Mouse (Mus musculus): ENCODE data around the gene Dact3. TPM values are rescaled to one million over a fixed set of nuclear protein-coding genes. Genes with fewer than 3 reads are reported as not detected.

Gene Dact3
- polyA plus RNA-seq, 1 experiment from 2014 or later: 5.1 TPM

GRCm38 (mm10) chr7:16841078-16841477, 34.0 kb upstream of the Dact3 start:
- no peak overlapping the region for H3K9ac ChIP-seq (ENCODE audit: low read depth, low read length)
- H3K27ac ChIP-seq (ENCODE audit: low read depth, low read length): no peak overlapping the region
- no peak overlapping the region for H3K4me3 ChIP-seq (ENCODE audit: low read length)
- 78% methylated on average over 4 of the region's 4 CpGs for WGBS
- H3K9me3 ChIP-seq (ENCODE audit: control insufficient read depth, low read length): no peaks in the 10 kb centered on the region
- peaks cover 12% of the 10 kb centered on the region for H3K4me1 ChIP-seq (ENCODE audit: control insufficient read depth, insufficient read depth, low read length)
- no peak for ATAC-seq (ENCODE audit: low FRiP score, low TSS enrichment)
- peaks cover 43% of the 10 kb centered on the region for H3K36me3 ChIP-seq (ENCODE audit: control insufficient read depth, insufficient read depth, low read length)
- no peak overlapping the region for H3K4me2 ChIP-seq (replicated peaks; ENCODE audit: low read depth, low read length)
- H3K27me3 ChIP-seq (ENCODE audit: control insufficient read depth, insufficient read depth, low read length): no peaks in the 10 kb centered on the region

GRCm38 (mm10) chr7:16841561-16842560, 33.3 kb upstream of the Dact3 start:
- H3K4me2 ChIP-seq (replicated peaks; ENCODE audit: low read depth, low read length): peak overlapping the region; percentile 84
- peak overlapping the region; percentile 40; the same call in 1 of the 2 replicates for H3K9ac ChIP-seq (ENCODE audit: low read depth, low read length)
- peaks cover 12% of the 10 kb centered on the region for H3K4me1 ChIP-seq (ENCODE audit: control insufficient read depth, insufficient read depth, low read length)
- peak; percentile 4; the same call in 1 of the 2 replicates for ATAC-seq (ENCODE audit: low FRiP score, low TSS enrichment)
- peak overlapping the region; percentile 73; the same call in 1 of the 2 replicates for H3K27ac ChIP-seq (ENCODE audit: low read depth, low read length)
- no peaks in the 10 kb centered on the region for H3K27me3 ChIP-seq (ENCODE audit: control insufficient read depth, insufficient read depth, low read length)
- H3K4me3 ChIP-seq (ENCODE audit: low read length): peak overlapping the region; percentile 59
- H3K36me3 ChIP-seq (ENCODE audit: control insufficient read depth, insufficient read depth, low read length): peaks cover 42% of the 10 kb centered on the region
- 41% methylated on average over 11 of the region's 11 CpGs for WGBS
- H3K9me3 ChIP-seq (ENCODE audit: control insufficient read depth, low read length): no peaks in the 10 kb centered on the region

DNA sequence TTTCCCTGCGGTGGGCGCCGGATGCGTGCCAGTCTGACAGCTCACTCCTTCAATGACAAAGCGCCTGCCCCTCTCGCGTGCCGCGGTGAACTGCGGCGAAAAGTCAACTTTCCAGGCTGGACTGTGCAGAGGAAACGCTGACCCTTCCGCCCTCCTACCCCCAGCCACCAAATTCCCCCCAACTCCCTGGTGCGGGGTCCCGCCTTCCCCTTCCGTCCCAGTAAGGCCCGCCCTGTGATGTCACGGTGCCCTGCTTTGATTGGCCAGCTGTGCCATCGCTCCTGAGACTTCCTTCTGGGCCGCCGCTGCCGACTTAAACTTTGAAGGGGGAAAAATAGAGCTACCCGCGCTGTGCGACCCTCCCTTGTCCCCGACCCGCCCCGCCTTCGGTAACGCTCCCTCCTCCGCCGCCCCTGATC, 32.5 kb upstream of the Dact3 start, which contains the start of gene Prkd2:
Gene Prkd2 (plus strand): TSS at position 258 of the 419 bp plus-strand sequence.
- peak within 1 kb of the TSS; percentile 73 for H3K9ac ChIP-seq (ENCODE audit: low read depth, low read length)
- ATAC-seq (ENCODE audit: low FRiP score, low TSS enrichment): peak; percentile 89
- WGBS: under 1% methylated on average over 32 of the region's 32 CpGs
- peaks cover 12% of the 10 kb centered on the region for H3K4me1 ChIP-seq (ENCODE audit: control insufficient read depth, insufficient read depth, low read length)
- peak within 1 kb of the TSS; percentile 84 for H3K4me2 ChIP-seq (replicated peaks; ENCODE audit: low read depth, low read length)
- H3K36me3 ChIP-seq (ENCODE audit: control insufficient read depth, insufficient read depth, low read length): peaks cover 38% of the 10 kb centered on the region
- no peaks in the 10 kb centered on the region for H3K27me3 ChIP-seq (ENCODE audit: control insufficient read depth, insufficient read depth, low read length)
- no peaks in the 10 kb centered on the region for H3K9me3 ChIP-seq (ENCODE audit: control insufficient read depth, low read length)
- peak within 1 kb of the TSS; percentile 73 for H3K27ac ChIP-seq (ENCODE audit: low read depth, low read length)
- peak within 1 kb of the TSS; percentile 59 for H3K4me3 ChIP-seq (ENCODE audit: low read length)

- peak overlapping the region; percentile 59 for H3K4me3 ChIP-seq (ENCODE audit: low read length)
- H3K4me2 ChIP-seq (replicated peaks; ENCODE audit: low read depth, low read length): peak overlapping the region; percentile 84
- peak overlapping the region; percentile 73; the same call in 1 of the 2 replicates for H3K27ac ChIP-seq (ENCODE audit: low read depth, low read length)
- no peaks in the 10 kb centered on the region for H3K27me3 ChIP-seq (ENCODE audit: control insufficient read depth, insufficient read depth, low read length)
- peaks cover 12% of the 10 kb centered on the region for H3K4me1 ChIP-seq (ENCODE audit: control insufficient read depth, insufficient read depth, low read length)
- H3K36me3 ChIP-seq (ENCODE audit: control insufficient read depth, insufficient read depth, low read length): peaks cover 29% of the 10 kb centered on the region
- H3K9ac ChIP-seq (ENCODE audit: low read depth, low read length): peak overlapping the region; percentile 73
- H3K9me3 ChIP-seq (ENCODE audit: control insufficient read depth, low read length): no peaks in the 10 kb centered on the region
- WGBS: 1% methylated on average over 33 of the region's 33 CpGs
- ATAC-seq (ENCODE audit: low FRiP score, low TSS enrichment): 0 out of 2 replicates have a peak, but pooled peaks have one; percentile 3
Measured at GRCm38 (mm10) chr7:16843441-16844171, 31.5 kb upstream of the Dact3 start.

GRCm38 (mm10) chr7:16844696-16845071, 30.4 kb upstream of the Dact3 start:
- Histone ChIP-seq H3K9ac (ENCODE audit: low read depth, low read length) (peak overlapping the region; percentile 34; the same call in 1 of the 2 replicates), H3K27ac (ENCODE audit: low read depth, low read length) (peak overlapping the region; percentile 80; the same call in 1 of the 2 replicates), H3K4me1 (ENCODE audit: control insufficient read depth, insufficient read depth, low read length) (peaks cover 12% of the 10 kb centered on the region), H3K4me3 (ENCODE audit: low read length) (peak overlapping the region; percentile 59), H3K36me3 (ENCODE audit: control insufficient read depth, insufficient read depth, low read length) (peaks cover 26% of the 10 kb centered on the region), H3K9me3 (ENCODE audit: control insufficient read depth, low read length) (no peaks in the 10 kb centered on the region), H3K27me3 (ENCODE audit: control insufficient read depth, insufficient read depth, low read length) (no peaks in the 10 kb centered on the region), H3K4me2 (replicated peaks; ENCODE audit: low read depth, low read length) (peak overlapping the region; percentile 84)
- WGBS: 40% methylated on average over 3 of the region's 3 CpGs
- no peak for ATAC-seq (ENCODE audit: low FRiP score, low TSS enrichment)

DNA sequence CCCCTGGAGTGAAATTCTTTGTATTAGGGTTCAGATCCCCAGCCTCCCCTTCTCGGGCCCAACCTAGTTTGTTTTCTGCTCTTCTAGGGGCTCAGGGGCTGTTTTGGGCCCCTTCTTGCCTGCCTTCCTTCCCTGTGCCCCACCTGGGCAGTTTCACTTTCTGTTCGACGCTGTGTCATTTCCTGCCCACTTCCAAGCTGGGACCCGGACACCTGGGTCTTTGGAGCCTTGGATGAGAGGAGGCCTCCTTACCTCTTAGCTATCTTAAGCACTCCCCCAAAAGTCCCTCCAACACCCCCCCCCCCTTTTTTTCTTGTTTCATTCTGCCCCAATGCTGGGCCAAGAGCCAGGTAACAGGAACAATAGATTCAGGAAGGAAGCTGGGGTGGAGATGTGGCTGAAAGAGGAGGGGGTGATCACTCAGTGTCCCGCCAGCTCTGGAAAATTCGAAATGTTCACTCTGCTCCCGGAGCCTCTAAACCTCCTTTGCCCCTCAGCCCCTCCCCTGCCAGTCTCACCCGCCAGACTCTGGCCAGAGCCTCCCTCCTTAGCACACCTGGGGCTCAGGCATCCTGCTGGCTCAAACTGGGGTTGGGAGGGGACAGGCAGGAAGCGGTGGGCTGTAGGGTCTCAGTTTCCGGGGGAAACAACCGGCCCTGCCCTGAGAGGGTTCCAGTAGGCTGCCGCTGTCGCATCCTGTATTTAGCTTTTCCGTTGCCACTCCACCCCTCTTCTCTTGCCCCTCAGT, 29.9 kb upstream of the Dact3 start:
- H3K4me3 ChIP-seq (ENCODE audit: low read length): peak overlapping the region; percentile 59
- H3K36me3 ChIP-seq (ENCODE audit: control insufficient read depth, insufficient read depth, low read length): peaks cover 26% of the 10 kb centered on the region
- ATAC-seq (ENCODE audit: low FRiP score, low TSS enrichment): peak; percentile 25; the same call in 1 of the 2 replicates
- no peaks in the 10 kb centered on the region for H3K9me3 ChIP-seq (ENCODE audit: control insufficient read depth, low read length)
- H3K27me3 ChIP-seq (ENCODE audit: control insufficient read depth, insufficient read depth, low read length): no peaks in the 10 kb centered on the region
- H3K9ac ChIP-seq (ENCODE audit: low read depth, low read length): peak overlapping the region; percentile 50
- peak overlapping the region; percentile 84 for H3K4me2 ChIP-seq (replicated peaks; ENCODE audit: low read depth, low read length)
- 27% methylated on average over 14 of the region's 14 CpGs for WGBS
- peak overlapping the region; percentile 80 for H3K27ac ChIP-seq (ENCODE audit: low read depth, low read length)
- H3K4me1 ChIP-seq (ENCODE audit: control insufficient read depth, insufficient read depth, low read length): peaks cover 12% of the 10 kb centered on the region

DNA sequence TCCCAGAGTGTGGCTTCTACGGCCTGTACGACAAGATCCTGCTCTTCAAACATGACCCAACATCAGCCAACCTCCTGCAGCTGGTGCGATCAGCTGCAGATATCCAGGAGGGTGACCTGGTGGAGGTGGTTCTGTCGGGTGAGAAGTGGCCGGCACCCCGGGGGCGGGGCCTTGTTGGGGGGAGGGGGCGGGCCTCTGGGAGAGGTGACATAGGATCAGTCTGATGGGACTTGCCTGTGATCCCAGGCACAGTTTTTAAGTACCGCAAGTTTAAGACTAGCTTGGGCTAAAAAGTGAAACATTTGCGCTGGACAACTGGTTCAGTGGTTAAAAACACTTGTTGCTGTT, 29.3 kb upstream of the Dact3 start:
- WGBS: 28% methylated on average over 10 of the region's 10 CpGs
- H3K9me3 ChIP-seq (ENCODE audit: control insufficient read depth, low read length): no peaks in the 10 kb centered on the region
- no peak for ATAC-seq (ENCODE audit: low FRiP score, low TSS enrichment)
- peak overlapping the region; percentile 50 for H3K9ac ChIP-seq (ENCODE audit: low read depth, low read length)
- no peaks in the 10 kb centered on the region for H3K27me3 ChIP-seq (ENCODE audit: control insufficient read depth, insufficient read depth, low read length)
- H3K4me2 ChIP-seq (replicated peaks; ENCODE audit: low read depth, low read length): peak overlapping the region; percentile 84
- peaks cover 26% of the 10 kb centered on the region for H3K36me3 ChIP-seq (ENCODE audit: control insufficient read depth, insufficient read depth, low read length)
- peak overlapping the region; percentile 80 for H3K27ac ChIP-seq (ENCODE audit: low read depth, low read length)
- H3K4me1 ChIP-seq (ENCODE audit: control insufficient read depth, insufficient read depth, low read length): peaks cover 12% of the 10 kb centered on the region
- peak overlapping the region; percentile 59 for H3K4me3 ChIP-seq (ENCODE audit: low read length)

- Histone ChIP-seq H3K9me3 (ENCODE audit: control insufficient read depth, low read length) (no peaks in the 10 kb centered on the region), H3K4me3 (ENCODE audit: low read length) (no peak overlapping the region), H3K9ac (ENCODE audit: low read depth, low read length) (no peak overlapping the region), H3K4me1 (ENCODE audit: control insufficient read depth, insufficient read depth, low read length) (peaks cover 12% of the 10 kb centered on the region), H3K27me3 (ENCODE audit: control insufficient read depth, insufficient read depth, low read length) (no peaks in the 10 kb centered on the region), H3K27ac (ENCODE audit: low read depth, low read length) (no peak overlapping the region), H3K4me2 (replicated peaks; ENCODE audit: low read depth, low read length) (no peak overlapping the region), H3K36me3 (ENCODE audit: control insufficient read depth, insufficient read depth, low read length) (peaks cover 32% of the 10 kb centered on the region)
- WGBS: 93% methylated on average over 5 of the region's 5 CpGs
- no peak for ATAC-seq (ENCODE audit: low FRiP score, low TSS enrichment)
Measured at GRCm38 (mm10) chr7:16846775-16847174, 28.3 kb upstream of the Dact3 start.
